Mouse (Mus musculus): ENCODE results near the gene Ric8a. TPM values are rescaled to one million over a fixed set of nuclear protein-coding genes. Genes with fewer than 3 reads are reported as not detected.

Gene Ric8a
- total RNA-seq, 2 experiments from 2014 or later, result 52.7 to 60.4 TPM

DNA sequence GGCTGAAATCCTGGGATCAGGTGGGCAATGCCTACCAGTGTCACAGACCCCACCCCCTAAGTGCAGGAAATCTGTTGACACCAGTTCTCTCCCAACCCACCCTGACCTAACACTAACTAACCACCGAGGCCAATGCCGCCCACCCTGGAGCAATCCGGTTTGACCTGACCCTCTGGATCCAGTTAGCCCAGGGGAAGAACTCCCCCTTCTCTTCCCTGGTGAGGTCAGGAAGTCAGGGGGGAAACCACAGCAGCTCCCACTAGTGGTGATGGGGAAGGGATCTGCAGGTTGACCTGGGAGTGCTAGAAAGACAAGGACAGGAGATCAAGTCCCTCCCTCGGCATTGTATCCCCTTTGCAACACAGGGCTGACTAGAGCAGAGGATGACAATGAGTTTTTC is 11.1 kb upstream of the Ric8a start:
- DNase-seq, result no peak

DNA sequence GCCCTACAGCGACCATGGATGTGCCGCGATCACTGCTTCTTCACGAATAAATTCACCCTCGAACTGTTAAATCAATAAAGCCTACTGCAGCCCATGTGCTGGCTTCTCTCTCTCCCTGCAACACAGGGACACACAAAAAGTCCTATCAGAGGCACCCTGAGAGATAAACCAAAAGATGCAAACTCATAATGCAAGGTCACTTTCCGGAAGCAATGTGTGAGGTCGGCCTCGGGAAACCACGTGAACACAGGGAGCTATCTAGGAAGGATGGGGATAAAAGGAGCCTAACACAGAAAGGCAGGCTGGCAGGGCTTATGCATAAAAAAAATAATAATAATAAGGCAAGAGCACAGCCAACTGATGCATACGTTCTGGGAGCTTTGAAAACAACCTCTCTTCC is 10.1 kb upstream of the Ric8a start:
- DNase-seq, result peak in 1 of 2 experiments; percentile 49

DNA sequence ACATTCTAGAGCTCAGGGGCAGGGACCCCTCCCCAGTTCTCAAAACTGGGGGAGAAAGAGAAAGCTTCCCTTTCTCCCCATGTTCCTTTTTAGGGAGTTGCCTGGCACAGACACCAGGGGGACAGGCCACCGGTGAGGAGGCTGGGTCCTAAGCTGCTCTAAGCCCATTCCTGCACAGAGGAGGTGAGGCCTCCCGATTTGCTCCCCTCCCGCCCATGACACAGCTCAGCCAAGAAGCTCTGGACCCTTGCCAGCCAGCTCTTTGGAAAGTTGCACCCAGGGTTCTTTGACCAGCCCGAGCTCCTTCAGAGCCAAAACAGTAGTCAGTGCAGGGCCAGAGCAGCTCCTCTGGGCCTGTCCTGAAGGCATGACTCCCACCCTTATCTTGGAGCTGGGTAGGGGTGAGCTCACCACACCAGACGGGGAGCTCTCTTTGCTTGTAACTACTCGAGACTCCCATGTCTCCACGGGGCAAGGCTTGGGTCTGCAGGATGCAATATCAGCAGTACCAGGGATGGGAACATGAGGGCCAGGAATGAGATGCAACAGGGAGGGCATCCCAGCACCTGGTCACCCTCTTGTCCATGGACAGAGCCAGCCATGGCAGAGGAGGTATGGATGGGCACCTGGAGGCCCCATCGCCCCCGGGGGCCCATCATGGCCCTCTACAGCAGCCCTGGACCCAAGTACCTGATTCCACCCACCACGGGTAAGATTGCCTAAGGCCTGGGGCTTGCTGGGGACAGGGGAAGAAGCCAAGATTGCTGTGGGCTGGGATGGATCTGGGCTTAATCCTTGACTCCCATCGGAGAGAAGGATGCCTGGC is 8.8 kb upstream of the Ric8a start, which contains the start of gene Odf3:
Odf3 (plus strand) TSS at position 51 of the 826 bp plus-strand sequence.
- peak; percentile 88 to 89 for DNase-seq

DNA sequence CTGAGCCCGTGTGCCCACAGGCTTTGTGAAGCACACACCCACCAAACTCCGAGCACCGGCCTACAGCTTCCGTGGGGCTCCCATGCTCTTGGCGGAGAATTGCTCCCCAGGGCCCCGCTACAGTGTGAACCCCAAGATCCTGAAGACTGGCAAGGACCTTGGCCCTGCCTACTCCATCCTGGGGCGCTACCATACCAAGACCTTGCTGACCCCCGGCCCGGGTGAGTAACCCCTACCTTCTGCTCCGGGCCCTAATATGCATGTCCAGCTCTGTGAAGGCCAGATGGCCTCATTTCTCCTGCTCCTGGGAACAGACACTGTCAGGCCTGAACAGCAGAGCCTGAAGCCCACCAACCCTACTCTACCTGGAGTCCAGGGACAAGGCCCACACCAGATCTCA is 8.2 kb upstream of the Ric8a start:
- no peak for DNase-seq

DNA sequence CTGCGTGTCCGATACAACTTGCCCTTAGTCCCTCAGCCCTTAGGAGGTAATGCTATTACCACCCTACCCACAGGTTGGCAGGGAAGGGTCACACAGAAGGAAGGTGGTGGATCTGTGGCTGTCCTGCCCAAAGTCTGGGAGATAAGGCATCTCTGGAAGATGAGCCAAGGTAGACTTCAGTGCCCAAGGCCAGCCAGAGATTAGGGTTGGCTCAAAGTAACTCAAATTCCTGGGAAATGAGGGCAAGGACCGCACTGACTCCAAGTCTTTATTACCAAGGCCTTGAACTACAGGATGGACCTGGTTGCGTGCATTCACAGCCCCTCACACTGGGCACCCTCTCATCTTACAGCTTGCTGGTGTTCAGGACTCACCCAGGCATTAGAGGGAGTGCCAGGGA is 4.8 kb upstream of the Ric8a start:
- peak; percentile 47 to 48 for DNase-seq

DNA sequence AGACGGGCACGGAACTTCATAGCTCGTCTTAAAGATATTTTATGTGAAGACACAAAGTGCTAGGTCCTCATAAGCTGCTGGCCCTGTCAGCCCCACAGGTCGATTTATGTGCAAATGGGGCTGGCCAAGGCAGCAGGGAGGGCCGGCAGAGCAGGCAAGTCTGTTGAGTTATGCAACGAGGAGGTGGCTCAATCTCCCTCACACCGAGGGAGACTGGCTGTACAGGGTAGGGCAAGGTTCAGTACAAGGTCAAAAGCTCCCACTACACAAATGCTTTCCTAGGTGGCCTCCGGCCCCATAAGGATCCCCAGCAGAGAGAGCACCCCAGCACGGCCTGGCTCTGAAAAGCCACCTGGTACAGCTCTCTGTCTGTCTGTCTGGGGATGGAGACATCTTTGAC is 3.4 kb upstream of the Ric8a start:
- DNase-seq, result peak; percentile 61 to 71

DNA sequence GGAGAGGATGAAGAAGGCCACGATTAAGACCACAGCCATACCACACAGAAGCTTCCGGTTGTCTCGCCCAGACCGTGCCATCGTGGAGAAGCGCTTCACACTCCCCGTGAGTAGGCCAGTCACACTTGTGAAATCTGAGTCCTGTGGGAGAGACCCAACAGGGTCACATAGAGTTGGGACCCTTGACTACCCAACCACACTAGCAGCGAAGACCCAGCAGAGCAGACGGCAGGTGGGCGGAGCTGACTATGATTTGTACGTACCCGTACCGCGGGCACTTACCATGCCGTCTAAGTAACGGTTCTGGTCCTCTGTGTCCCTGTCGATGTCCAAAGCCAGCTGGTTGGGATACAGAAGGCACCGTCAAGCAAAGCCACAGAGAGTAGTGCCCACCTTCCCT is 2.3 kb upstream of the Ric8a start:
- DNase-seq, result no peak

DNA sequence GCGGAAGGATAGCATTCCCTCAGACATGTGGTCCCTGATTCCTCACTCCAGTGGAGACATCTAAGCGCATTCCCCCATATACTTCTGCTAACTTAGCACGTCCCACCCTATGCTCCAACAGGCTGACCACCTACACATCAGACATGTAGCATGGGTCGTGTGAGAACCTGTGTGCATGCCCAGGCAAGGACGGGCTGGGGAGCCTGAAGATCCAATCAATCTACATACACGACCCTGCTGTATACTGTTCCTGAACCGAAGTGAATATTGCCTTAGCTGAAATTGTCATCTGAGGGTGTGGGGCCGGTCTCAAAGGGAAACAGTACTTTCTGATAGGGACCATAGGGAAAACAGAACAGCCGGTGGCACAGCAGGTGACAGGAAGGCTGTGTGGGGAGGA is 1.6 kb upstream of the Ric8a start:
- DNase-seq, result no peak

DNA sequence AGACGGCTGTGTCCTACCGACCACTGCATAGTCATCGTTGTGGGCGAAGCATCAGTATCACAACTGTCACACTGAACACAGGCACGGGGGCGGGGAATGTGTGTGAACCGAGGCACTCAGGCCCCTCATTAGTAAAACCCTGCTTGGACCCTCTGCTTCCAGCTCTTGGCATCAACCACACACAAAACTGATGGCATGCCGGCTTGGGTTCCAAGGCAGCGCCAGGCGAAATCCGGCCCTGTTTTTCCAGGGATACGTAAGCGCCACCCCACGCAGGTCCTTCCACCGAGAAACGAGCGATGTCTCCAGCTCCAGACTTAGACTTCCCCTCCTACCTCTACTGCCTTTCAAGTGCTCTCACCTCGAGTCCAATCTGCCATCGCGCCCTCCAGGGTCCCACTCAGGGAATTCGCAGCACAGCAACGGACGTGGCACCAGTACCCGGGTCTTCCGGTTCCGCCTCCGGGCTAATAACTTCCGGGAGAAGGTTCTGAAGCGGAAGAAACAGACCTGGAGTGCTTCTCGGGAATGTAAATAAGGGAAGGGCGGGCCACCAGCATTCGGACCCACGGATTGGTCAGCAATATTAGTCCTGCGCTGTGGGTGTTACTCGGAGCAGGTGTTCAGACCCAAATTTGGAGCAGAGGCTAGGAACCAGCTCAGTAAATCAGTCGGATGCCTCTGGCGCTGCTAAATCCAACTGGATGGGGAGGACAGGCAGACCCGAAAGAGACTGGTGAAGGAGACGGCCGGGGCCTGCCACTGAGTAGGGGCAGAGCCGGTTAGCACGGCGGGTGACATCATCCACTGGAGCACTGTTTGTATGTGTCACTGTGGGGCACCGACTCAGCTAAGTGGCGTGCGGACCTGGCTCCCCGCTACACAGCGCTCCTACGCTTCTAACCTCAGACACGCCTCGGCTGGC is 635 bp upstream of the Ric8a start, which contains the start of gene Gm45785:
Gm45785 (minus strand) TSS at position 472 of the 925 bp plus-strand sequence.
- peak; percentile 90 for DNase-seq

DNA sequence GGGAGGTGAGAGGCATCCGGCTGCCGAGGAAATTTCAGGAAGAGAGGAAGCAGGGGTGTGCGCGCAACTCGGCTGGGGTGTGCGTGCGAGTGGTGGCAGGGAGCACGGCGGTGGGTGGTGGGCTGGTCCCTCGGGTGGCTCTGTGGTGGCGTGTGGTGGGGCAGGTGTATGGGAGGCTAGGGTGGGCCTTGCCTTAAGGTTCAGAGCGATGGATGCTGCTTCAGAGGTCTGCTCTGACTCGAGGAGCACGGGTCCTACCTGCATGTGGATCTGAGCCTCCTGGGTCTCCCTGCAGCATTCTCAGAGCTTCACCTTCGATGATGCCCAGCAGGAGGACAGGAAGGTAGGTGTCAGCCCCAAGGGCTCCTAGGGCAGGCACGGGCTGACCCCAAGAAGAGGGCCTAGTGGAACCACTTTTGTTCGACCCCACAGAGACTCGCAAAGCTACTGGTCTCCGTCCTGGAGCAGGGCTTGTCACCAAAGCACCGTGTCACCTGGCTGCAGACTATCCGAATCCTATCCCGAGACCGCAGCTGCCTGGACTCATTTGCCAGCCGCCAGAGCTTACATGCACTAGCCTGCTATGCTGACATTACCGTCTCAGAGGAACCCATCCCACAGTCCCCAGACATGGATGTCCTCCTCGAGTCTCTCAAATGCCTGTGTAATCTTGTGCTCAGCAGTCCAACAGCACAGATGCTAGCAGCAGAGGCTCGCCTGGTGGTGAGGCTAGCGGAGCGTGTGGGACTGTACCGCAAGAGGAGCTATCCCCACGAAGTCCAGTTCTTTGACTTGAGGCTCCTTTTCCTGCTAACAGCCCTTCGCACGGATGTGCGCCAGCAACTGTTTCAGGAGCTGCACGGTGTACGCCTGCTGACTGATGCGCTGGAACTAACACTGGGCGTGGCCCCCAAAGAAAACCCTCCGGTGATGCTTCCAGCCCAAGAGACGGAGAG is 1.1 kb downstream of the Ric8a start, which contains the start of gene Bet1l:
Bet1l (minus strand) TSS at position 28 of the 956 bp plus-strand sequence.
- DNase-seq, result no peak

DNA sequence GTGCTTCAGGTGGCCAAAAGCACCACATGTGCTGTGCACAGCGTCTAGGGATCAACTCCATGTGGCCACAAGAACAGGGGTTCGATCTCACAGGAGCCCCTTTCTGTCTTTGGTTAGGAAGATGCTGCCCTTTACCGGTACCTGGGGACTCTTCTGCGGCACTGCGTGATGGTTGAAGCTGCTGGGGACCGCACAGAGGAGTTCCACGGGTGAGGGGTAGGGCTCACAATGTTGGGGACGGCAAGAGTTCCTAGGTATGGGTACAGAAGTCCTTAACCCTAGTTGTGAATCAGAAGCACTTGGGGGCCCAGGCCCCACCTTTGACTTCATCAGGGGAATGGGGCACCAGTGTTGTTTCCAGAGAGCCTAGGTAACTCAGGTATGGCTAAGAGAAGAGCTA is 2.0 kb downstream of the Ric8a start:
- DNase-seq, result no peak

DNA sequence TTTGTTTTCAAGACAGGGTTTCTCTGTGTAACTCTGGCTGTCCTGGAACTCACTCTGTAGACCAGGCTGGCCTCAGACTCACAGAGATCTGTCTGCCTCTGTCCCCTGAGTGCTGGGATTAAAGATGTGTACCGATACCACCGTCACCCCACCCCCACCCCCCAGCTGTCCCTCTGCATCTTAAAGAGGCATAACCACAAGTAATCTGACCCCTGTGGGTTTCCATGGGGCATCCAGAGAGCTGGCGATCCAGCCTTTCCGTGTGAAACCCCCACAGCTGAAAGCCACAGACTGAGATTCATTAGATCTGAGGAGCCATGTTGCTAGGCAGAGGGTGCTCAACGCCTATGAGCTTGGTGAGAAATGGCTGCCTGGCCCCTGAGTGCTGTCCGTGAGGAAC is 3.2 kb downstream of the Ric8a start:
- DNase-seq, result no peak

DNA sequence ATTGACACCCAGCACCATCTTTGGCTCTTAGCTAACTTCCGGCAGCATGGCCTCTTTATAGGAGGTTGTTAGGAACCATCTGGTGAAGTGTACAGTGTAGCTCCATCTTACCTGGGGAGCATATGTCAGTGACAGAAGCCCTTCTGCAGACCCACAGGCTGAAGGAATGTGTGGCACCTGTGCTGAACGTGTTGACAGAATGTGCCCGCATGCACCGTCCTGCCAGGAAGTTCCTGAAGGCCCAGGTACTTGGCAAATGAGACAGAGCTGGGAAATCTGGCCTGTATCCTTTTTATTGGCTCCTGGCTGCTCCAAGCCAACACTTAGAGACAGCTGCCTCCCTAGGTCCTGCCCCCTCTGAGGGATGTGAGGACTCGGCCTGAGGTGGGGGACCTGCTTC is 4.0 kb downstream of the Ric8a start:
- no peak for DNase-seq

DNA sequence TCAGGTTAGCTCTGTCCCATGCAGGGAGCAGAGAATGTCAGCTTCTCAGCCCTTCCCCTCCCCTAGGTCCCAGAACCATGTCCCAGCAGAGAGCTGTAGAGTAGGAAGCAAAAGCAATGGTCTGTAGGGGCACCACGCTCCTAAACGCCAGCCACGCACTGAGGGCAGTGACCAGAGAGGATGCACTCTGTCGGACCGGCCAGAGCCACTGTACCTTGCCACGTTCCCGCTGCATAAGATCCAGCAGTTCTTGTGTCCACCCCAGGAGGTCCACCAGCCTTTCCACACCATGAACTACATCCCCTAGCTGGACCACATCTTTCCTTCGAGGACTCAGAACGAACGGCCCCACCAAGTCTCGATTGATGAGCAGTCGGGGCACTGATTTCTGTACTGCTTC is 8.0 kb downstream of the Ric8a start:
- DNase-seq, result no peak

DNA sequence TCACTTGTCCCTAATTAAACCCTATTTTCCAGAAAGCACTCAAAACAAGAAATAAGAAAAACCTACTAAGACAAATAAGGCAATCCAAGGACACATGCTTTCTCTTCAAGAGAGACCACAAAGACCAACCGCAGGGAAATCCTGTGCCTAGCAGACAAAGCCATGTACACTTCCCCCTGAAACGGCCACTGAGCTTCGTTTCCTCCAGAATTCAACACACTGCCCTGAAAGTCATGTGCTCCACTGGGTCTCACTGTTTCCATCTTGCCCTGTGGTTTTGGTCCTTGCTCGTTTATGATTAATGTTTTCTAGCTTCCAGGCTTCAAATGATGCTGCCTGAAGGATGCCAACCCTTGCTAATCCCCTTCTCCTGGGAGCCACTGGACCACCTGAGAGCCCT is 17.5 kb downstream of the Ric8a start:
- no peak for DNase-seq

DNA sequence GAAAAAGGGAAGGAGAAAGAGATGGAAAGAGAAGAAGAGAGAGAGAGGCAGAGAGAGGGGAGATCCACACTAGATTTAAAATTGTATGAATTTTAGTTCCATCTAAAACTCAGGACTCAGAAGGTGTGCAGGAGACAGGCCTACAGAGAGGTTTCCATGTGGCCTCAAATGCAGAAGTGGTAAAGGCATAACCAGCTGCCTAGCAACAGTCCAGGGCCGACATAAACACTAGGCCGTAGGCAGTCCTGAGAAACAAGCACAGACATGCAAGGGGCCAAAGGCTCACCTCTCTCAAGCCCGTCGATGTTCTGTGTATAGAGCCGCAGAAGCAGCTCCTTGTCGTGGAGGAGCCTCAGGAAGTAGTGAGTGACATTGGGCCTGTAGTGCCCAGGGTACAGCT is 20.6 kb downstream of the Ric8a start:
- no peak for DNase-seq

DNA sequence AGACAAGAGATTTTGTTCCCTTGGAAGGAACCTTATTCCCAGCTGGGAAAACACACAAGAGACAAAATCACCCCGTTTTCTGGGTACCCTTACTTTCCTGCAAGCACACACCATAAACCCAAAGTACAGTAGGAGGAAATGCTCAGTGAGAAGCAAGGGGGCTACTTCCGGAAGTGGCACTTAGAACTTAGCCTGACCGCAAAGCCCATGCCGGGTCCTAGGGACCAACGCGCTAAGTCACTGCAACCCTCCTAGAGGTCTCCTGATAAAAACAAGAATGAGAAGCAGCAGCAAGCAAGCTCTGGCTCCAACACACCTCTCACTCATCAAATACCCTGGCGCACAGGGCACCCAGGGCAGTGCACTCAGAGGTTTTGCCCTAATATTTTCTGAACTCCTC is 22.6 kb downstream of the Ric8a start:
- DNase-seq, result no peak

DNA sequence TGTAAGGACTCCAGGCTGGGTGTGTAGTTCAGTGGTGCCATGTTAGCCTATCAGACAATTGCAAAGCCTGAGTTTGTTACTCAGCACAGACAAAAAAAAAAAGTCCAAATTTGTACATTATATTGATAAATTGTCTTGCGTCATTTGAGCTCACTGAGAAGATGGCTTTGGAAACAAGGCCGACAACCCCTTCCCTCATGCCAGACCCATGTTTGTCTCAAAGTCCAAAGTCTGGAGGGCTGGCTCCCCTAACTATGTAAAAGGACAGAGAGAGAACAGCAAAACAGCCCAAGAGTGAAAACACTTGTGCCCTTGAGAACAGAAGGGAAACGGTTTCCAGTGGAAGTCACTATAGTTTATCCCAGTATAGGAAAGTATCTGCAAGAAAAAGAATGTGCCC is 23.7 kb downstream of the Ric8a start:
- DNase-seq, result no peak

DNA sequence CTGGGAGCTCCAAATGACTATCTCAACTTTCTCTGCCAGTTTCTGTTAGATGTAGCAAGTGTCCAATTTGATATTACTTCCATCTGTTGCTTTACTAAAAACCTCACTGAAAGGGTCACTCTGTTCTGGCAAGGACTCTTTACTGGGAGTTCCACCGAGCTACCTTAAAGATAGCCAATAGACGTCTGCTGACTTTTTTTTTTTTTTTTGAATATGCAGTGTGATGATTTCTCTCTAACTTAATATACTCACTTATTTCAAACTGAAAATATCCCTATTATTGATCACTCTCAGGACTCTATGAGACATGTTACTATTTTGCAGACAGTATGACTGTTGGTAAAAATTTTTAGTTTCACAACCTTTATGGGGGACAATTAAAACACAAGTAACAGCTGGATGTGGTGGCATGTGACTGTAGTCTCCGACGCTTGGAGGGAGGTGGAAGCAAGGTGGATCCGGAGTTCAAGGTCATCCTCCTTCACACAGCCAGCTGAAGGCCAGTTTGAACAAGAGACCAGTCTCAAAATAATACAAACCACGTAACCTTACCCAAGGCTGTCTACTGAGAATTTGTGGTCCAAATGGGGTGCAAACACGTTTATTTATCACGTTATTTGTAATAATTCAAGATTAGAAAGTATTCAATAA is 24.2 kb downstream of the Ric8a start:
- DNase-seq, result no peak

DNA sequence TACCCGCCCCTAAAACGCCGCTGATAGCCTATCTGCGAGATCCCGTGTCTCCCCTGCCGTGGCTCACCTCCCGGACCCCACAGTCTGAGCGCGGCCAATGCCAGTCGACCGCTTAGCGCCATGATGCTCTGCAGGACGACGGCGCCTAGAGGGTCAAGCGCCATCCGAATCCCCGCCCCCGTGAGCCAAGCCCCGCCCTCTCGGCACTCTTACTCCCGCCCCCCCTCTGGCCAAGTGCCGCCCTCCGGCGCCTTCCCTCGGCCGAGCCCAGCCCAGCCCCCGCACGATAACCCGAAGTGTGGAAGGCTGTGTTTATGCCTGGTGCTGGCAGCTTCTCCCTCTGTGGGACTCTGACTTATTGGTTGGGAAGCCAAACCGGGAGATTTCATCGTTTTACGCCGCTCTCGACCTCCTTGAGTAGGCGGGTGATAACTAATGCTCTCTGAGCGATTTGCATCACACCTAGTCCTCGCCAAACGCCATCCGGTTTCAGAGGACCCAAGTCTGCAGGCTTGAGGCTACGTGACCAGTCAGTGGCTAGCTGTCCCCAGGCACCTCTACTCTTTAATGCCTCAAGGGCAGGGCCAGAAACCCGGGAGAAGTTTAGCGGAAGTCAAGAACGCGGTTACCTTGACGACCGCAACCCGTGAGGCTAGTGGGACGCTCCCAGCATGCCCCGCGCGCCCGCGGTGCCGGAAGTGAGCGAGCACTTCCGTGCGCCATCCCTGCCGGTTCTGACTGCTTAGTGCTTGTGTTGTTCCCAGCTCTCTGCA is 25.1 kb downstream of the Ric8a start, which contains the start of the genes Psmd13 and Sirt3:
Psmd13 (plus strand) TSS at position 273 of the 773 bp plus-strand sequence.
Sirt3 (minus strand) TSS at position 614 of the 773 bp plus-strand sequence.
- DNase-seq, result peak; percentile 95 to 98
